Comparison of ENCODE assay signal across 13 mouse cellular contexts in genomic region chr6:52189909-52190308, GRCm38 (mm10). TPM values are rescaled to one million over a fixed set of nuclear protein-coding genes. Genes with fewer than 3 reads are reported as not detected.
A peak's percentile ranks its signal among the peaks of the same experiment; 100 is the strongest.
DNase-seq lines count a peak whose midpoint lies in the region; ATAC-seq lines count a peak whose summit lies in the region.
"Had no signal": no experiment of that assay in that cellular context is flagged by ENCODE, and none has a peak within 500 bp of the region (broad histone marks: within the 10 kb centered on the region; RNA-seq: fewer than 3 reads in every experiment).

No protein-coding gene starts in this region.

- ATAC-seq in liver, embryonic 11.5 days (replicated peaks; ENCODE audit: low FRiP score), result no peak
- no peak for ATAC-seq in hindbrain, embryonic 14.5 days (ENCODE audit: low FRiP score)
- no peak for ATAC-seq in kidney, embryonic 16.5 days (ENCODE audit: low FRiP score, low TSS enrichment)
- ATAC-seq in neural tube, embryonic 14.5 days (ENCODE audit: low read depth), result no peak
- no peak for ATAC-seq in frontal cortex, adult (ENCODE audit: low TSS enrichment)
- ATAC-seq: forebrain, embryonic 15.5 days had no signal

- H3K27me3 ChIP-seq in liver, embryonic 11.5 days (replicated peaks; ENCODE audit: control insufficient read depth, insufficient read depth, low read length), result peaks cover 98% of the 10 kb centered on the region
- peaks cover 91% of the 10 kb centered on the region for H3K27me3 ChIP-seq in hindbrain, embryonic 14.5 days (ENCODE audit: control insufficient read depth, insufficient read depth, low read length)
- no peaks in the 10 kb centered on the region for H3K27me3 ChIP-seq in kidney, embryonic 16.5 days (ENCODE audit: insufficient read depth, low read length)
- no peaks in the 10 kb centered on the region for H3K27me3 ChIP-seq in neural tube, embryonic 14.5 days (ENCODE audit: control insufficient read depth, insufficient read depth, low read length)

- H3K27ac ChIP-seq in liver, embryonic 11.5 days (ENCODE audit: low read depth, low read length), result peak overlapping the region; percentile 70; the same call in 1 of the 2 replicates
- H3K27ac ChIP-seq in hindbrain, embryonic 14.5 days, result peak overlapping the region; percentile 100
- peak overlapping the region; percentile 95 for H3K27ac ChIP-seq in kidney, embryonic 16.5 days (ENCODE audit: low read length)
- peak overlapping the region; percentile 94; the same call in 1 of the 2 replicates for H3K27ac ChIP-seq in neural tube, embryonic 14.5 days (ENCODE audit: low read depth, low read length)
- H3K27ac ChIP-seq: forebrain, embryonic 15.5 days; liver, embryonic 13.5 days had no signal

- H3K36me3 ChIP-seq in liver, embryonic 11.5 days (ENCODE audit: control insufficient read depth, insufficient read depth, low read length), result no peaks in the 10 kb centered on the region
- H3K36me3 ChIP-seq in hindbrain, embryonic 14.5 days (replicated peaks; ENCODE audit: control insufficient read depth, insufficient read depth), result no peaks in the 10 kb centered on the region
- peaks cover 2% of the 10 kb centered on the region; the same call in 1 of the 2 replicates for H3K36me3 ChIP-seq in kidney, embryonic 16.5 days (ENCODE audit: insufficient read depth, low read length)
- H3K36me3 ChIP-seq in neural tube, embryonic 14.5 days (ENCODE audit: control insufficient read depth, insufficient read depth, low read length), result peaks cover 12% of the 10 kb centered on the region; the same call in 1 of the 2 replicates
- H3K36me3 ChIP-seq: forebrain, embryonic 15.5 days; liver, embryonic 13.5 days had no signal

- H3K9me3 ChIP-seq in liver, embryonic 11.5 days (ENCODE audit: control insufficient read depth, low read length), result no peaks in the 10 kb centered on the region
- no peaks in the 10 kb centered on the region for H3K9me3 ChIP-seq in hindbrain, embryonic 14.5 days (ENCODE audit: control insufficient read depth, low read length)
- H3K9me3 ChIP-seq in kidney, embryonic 16.5 days (ENCODE audit: low read length), result no peaks in the 10 kb centered on the region
- no peaks in the 10 kb centered on the region for H3K9me3 ChIP-seq in neural tube, embryonic 14.5 days (ENCODE audit: control insufficient read depth, low read length)
- H3K9me3 ChIP-seq: forebrain, embryonic 15.5 days; liver, embryonic 13.5 days had no signal

- intact Hi-C loops in left cerebral cortex, postnatal 10 days (cut with DNase I), result no loop called here

- H3K4me3 ChIP-seq in liver, embryonic 11.5 days (ENCODE audit: low read depth, low read length), result peak overlapping the region; percentile 48
- peak overlapping the region; percentile 51 for H3K4me3 ChIP-seq in hindbrain, embryonic 14.5 days (replicated peaks; ENCODE audit: low read length)
- H3K4me3 ChIP-seq in kidney, embryonic 16.5 days (ENCODE audit: low read length), result no peak overlapping the region; the same call in 1 of the 2 replicates
- H3K4me3 ChIP-seq in neural tube, embryonic 14.5 days (ENCODE audit: low read depth, low read length), result peak overlapping the region; percentile 57; the same call in 1 of the 2 replicates
- H3K4me3 ChIP-seq: forebrain, embryonic 15.5 days had no signal

- H3K4me1 ChIP-seq in liver, embryonic 11.5 days (replicated peaks; ENCODE audit: control insufficient read depth, insufficient read depth, low read length), result peaks cover 12% of the 10 kb centered on the region; the same call in 1 of the 2 replicates
- H3K4me1 ChIP-seq in hindbrain, embryonic 14.5 days (replicated peaks; ENCODE audit: control insufficient read depth, insufficient read depth, low read length), result no peaks in the 10 kb centered on the region
- peaks cover 92% of the 10 kb centered on the region for H3K4me1 ChIP-seq in kidney, embryonic 16.5 days (ENCODE audit: insufficient read depth, low read length)
- peaks cover 77% of the 10 kb centered on the region for H3K4me1 ChIP-seq in neural tube, embryonic 14.5 days (ENCODE audit: control insufficient read depth, insufficient read depth, low read length)

- H3K4me2 ChIP-seq in liver, embryonic 11.5 days, result peak overlapping the region; percentile 78
- peak overlapping the region; percentile 81 for H3K4me2 ChIP-seq in hindbrain, embryonic 14.5 days (replicated peaks)
- peak overlapping the region; percentile 97 for H3K4me2 ChIP-seq in kidney, embryonic 16.5 days (replicated peaks; ENCODE audit: low read depth, low read length)
- H3K4me2 ChIP-seq in neural tube, embryonic 14.5 days (ENCODE audit: low read depth, low read length), result peak overlapping the region; percentile 98
- H3K4me2 ChIP-seq: forebrain, embryonic 15.5 days had no signal

- H3K9ac ChIP-seq in liver, embryonic 11.5 days (ENCODE audit: low read depth, low read length), result no peak overlapping the region
- peak overlapping the region; percentile 85 for H3K9ac ChIP-seq in hindbrain, embryonic 14.5 days
- peak overlapping the region; percentile 93; the same call in 1 of the 2 replicates for H3K9ac ChIP-seq in kidney, embryonic 16.5 days (replicated peaks; ENCODE audit: low read length)
- 0 out of 2 replicates have a peak overlapping the region, but pooled peaks have one; percentile 2 for H3K9ac ChIP-seq in neural tube, embryonic 14.5 days (replicated peaks; ENCODE audit: low read depth, low read length)
- H3K9ac ChIP-seq: forebrain, embryonic 15.5 days; liver, embryonic 13.5 days had no signal

- DNase-seq in liver, embryonic 11.5 days (ENCODE audit: low spot score), result no peak
- no peak for DNase-seq in liver
- no peak for DNase-seq in hindbrain, embryonic 14.5 days (ENCODE audit: low spot score)
- no peak for DNase-seq in cerebellum, adult 11 months
- DNase-seq in left cerebral cortex, postnatal 10 days (ENCODE audit: extremely low spot score in 1 of 2, low spot score in 2 of 2), result no peak
- DNase-seq: liver, embryonic 13.5 days; right cerebral cortex, adult 18-20 months; thymus, postnatal 4 days had no signal

- WGBS in liver, embryonic 11.5 days, result 13% methylated on average over 8 of the region's 8 CpGs
- WGBS in hindbrain, embryonic 14.5 days, result 4% methylated on average over 8 of the region's 8 CpGs
- WGBS in kidney, embryonic 16.5 days, result 29% methylated on average over 8 of the region's 8 CpGs
- 11% methylated on average over 8 of the region's 8 CpGs for WGBS in neural tube, embryonic 14.5 days

RNA-seq across cellular contexts. Expression of gene Hoxa4, which starts 1.6 kb away (rescaled TPM):
- 2.3 and 3.1 TPM in 2 replicates for polyA plus RNA-seq in liver, embryonic 11.5 days (2014; fragmentation: Nextera tagmentation; extraction: Ambion mirVana)
- polyA plus RNA-seq in hindbrain, embryonic 14.5 days (2014; fragmentation: Nextera tagmentation; extraction: Ambion mirVana), result 19.7 and 22.5 TPM in 2 replicates
- 1.2 and 1.4 TPM in 2 replicates for polyA plus RNA-seq in kidney, embryonic 16.5 days (2015; fragmentation: Nextera tagmentation; extraction: Ambion mirVana)
- polyA plus RNA-seq in neural tube, embryonic 14.5 days (2014; fragmentation: Nextera tagmentation; extraction: Ambion mirVana), result 1.6 and 2.7 TPM in 2 replicates
- total RNA-seq in left cerebral cortex, postnatal 10 days (2021), result not detected
- polyA plus RNA-seq: cortical plate, adult 2 months; forebrain, embryonic 15.5 days had no signal

RNA-seq across cellular contexts. Expression of gene 5730596B20Rik, which starts 12.6 kb away (rescaled TPM):
- 0.60 and 1.0 TPM in 2 replicates for polyA plus RNA-seq in liver, embryonic 11.5 days (2014; fragmentation: Nextera tagmentation; extraction: Ambion mirVana)
- 4.1 and 5.0 TPM in 2 replicates for polyA plus RNA-seq in hindbrain, embryonic 14.5 days (2014; fragmentation: Nextera tagmentation; extraction: Ambion mirVana)
- polyA plus RNA-seq in kidney, embryonic 16.5 days (2015; fragmentation: Nextera tagmentation; extraction: Ambion mirVana), result 1.7 and 2.5 TPM in 2 replicates
- 1.8 and 2.2 TPM in 2 replicates for polyA plus RNA-seq in neural tube, embryonic 14.5 days (2014; fragmentation: Nextera tagmentation; extraction: Ambion mirVana)
- not detected for total RNA-seq in left cerebral cortex, postnatal 10 days (2021)
- polyA plus RNA-seq: cortical plate, adult 2 months; forebrain, embryonic 15.5 days had no signal

RNA-seq across cellular contexts. Expression of gene Hoxa5, which starts 14.5 kb away (rescaled TPM):
- 8.0 and 9.7 TPM in 2 replicates for polyA plus RNA-seq in liver, embryonic 11.5 days (2014; fragmentation: Nextera tagmentation; extraction: Ambion mirVana)
- polyA plus RNA-seq in hindbrain, embryonic 14.5 days (2014; fragmentation: Nextera tagmentation; extraction: Ambion mirVana), result 175 and 180 TPM in 2 replicates
- polyA plus RNA-seq in kidney, embryonic 16.5 days (2015; fragmentation: Nextera tagmentation; extraction: Ambion mirVana), result 9.0 and 9.5 TPM in 2 replicates
- polyA plus RNA-seq in neural tube, embryonic 14.5 days (2014; fragmentation: Nextera tagmentation; extraction: Ambion mirVana), result 20.9 and 30.6 TPM in 2 replicates
- not detected for total RNA-seq in left cerebral cortex, postnatal 10 days (2021)
- polyA plus RNA-seq: cortical plate, adult 2 months; forebrain, embryonic 15.5 days had no signal

RNA-seq across cellular contexts. Expression of gene Hoxa6, which starts 18.6 kb away (rescaled TPM):
- polyA plus RNA-seq in liver, embryonic 11.5 days (2014; fragmentation: Nextera tagmentation; extraction: Ambion mirVana), result 0.45 and 0.71 TPM in 2 replicates
- polyA plus RNA-seq in hindbrain, embryonic 14.5 days (2014; fragmentation: Nextera tagmentation; extraction: Ambion mirVana), result 25.4 and 29.8 TPM in 2 replicates
- polyA plus RNA-seq in kidney, embryonic 16.5 days (2015; fragmentation: Nextera tagmentation; extraction: Ambion mirVana), result 2.9 and 3.8 TPM in 2 replicates
- 10.1 and 15.7 TPM in 2 replicates for polyA plus RNA-seq in neural tube, embryonic 14.5 days (2014; fragmentation: Nextera tagmentation; extraction: Ambion mirVana)
- not detected for total RNA-seq in left cerebral cortex, postnatal 10 days (2021)
- polyA plus RNA-seq: cortical plate, adult 2 months; forebrain, embryonic 15.5 days; liver, embryonic 13.5 days had no signal

RNA-seq across cellular contexts. Expression of gene Hoxa3, which starts 23.2 kb away (rescaled TPM):
- polyA plus RNA-seq in liver, embryonic 11.5 days (2014; fragmentation: Nextera tagmentation; extraction: Ambion mirVana), result 2.8 and 2.9 TPM in 2 replicates
- 21.7 and 24.9 TPM in 2 replicates for polyA plus RNA-seq in hindbrain, embryonic 14.5 days (2014; fragmentation: Nextera tagmentation; extraction: Ambion mirVana)
- polyA plus RNA-seq in kidney, embryonic 16.5 days (2015; fragmentation: Nextera tagmentation; extraction: Ambion mirVana), result 8.2 and 10.8 TPM in 2 replicates
- 10.8 and 13.4 TPM in 2 replicates for polyA plus RNA-seq in neural tube, embryonic 14.5 days (2014; fragmentation: Nextera tagmentation; extraction: Ambion mirVana)
- total RNA-seq in left cerebral cortex, postnatal 10 days (2021), result not detected
- polyA plus RNA-seq: cortical plate, adult 2 months; forebrain, embryonic 15.5 days had no signal
